ENCODE assay signal across 10 mouse cellular contexts in the genomic region with DNA sequence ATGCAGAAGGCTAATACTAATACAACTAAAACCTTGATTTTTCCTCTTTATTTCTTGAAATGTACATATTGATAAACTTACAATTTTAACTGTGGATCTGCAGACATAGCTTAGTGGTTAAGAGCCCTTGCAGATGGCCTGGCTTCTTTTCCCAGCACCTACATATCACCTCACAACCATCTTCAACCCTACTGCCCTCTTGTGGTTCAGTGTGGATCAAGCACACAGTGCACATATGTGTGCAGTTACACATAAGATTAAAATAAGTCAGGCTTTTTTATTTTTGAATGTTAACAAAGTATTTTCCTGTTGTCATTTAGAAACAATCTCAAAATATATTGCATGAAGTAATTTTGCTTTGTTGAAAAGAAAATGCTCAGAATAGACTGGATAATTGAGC.
DNase-seq lines count a peak whose midpoint lies in the region; ATAC-seq and TF ChIP-seq lines count a peak whose summit lies in the region.
"Had no signal": no experiment of that assay in that cellular context is flagged by ENCODE, and none has a peak within 500 bp of the region (broad histone marks: within the 10 kb centered on the region; RNA-seq: fewer than 3 reads in every experiment).

No protein-coding gene starts in this region.

- peak; percentile 50 for DNase-seq in embryo, embryonic 10 days (ENCODE audit: low spot score)
- DNase-seq in embryo, embryonic 9.5 days (ENCODE audit: extremely low spot score) = no peak
- DNase-seq in spleen, adult 2 months (ENCODE audit: low read depth in 1 of 2, low spot score in 2 of 2) = peak; percentile 7
- DNase-seq in spleen, postnatal 4 days (ENCODE audit: low spot score in 2 of 2) = no peak
- DNase-seq in liver, embryonic 14.5 days (ENCODE audit: low read depth in 3 of 3, low spot score in 3 of 3) = peak; percentile 9 to 22 (median 14)
- peak; percentile 31 to 43 for DNase-seq in thymus, postnatal 36 days
- no peak for DNase-seq in cerebellum, postnatal 4 days (ENCODE audit: low spot score in 2 of 2)

- no peak overlapping the region for H3K9ac ChIP-seq in liver, embryonic 14.5 days (replicated peaks)
- H3K9ac ChIP-seq in midbrain, embryonic 13.5 days (replicated peaks) = no peak overlapping the region
- H3K9ac ChIP-seq: embryonic facial prominence, embryonic 13.5 days; neural tube, embryonic 12.5 days had no signal

- H3K4me2 ChIP-seq in liver, embryonic 14.5 days (ENCODE audit: low read depth) = no peak overlapping the region
- no peak overlapping the region for H3K4me2 ChIP-seq in midbrain, embryonic 13.5 days (replicated peaks)
- H3K4me2 ChIP-seq: embryonic facial prominence, embryonic 13.5 days; neural tube, embryonic 12.5 days had no signal

- peaks cover 1% of the 10 kb centered on the region; the same call in 1 of the 2 replicates for H3K36me3 ChIP-seq in spleen, adult 2 months (ENCODE audit: control insufficient read depth, insufficient read depth, low read length)
- H3K36me3 ChIP-seq in liver, embryonic 14.5 days (replicated peaks; ENCODE audit: control insufficient read depth, insufficient read depth, low read depth) = no peaks in the 10 kb centered on the region
- peaks cover 17% of the 10 kb centered on the region for H3K36me3 ChIP-seq in midbrain, embryonic 13.5 days

- no peak overlapping the region for H3K4me3 ChIP-seq in spleen, adult 2 months (ENCODE audit: extremely low read depth, insufficient read depth, insufficient read length)
- H3K4me3 ChIP-seq in liver, embryonic 14.5 days (ENCODE audit: insufficient read depth in 1 of 2, low read depth in 2 of 2, low read length in 2 of 2) = no peak overlapping the region
- H3K4me3 ChIP-seq in midbrain, embryonic 13.5 days (replicated peaks) = no peak overlapping the region
- H3K4me3 ChIP-seq: embryonic facial prominence, embryonic 13.5 days; neural tube, embryonic 12.5 days had no signal

- ATAC-seq in liver, embryonic 14.5 days (ENCODE audit: insufficient read depth) = no peak
- no peak for ATAC-seq in midbrain, embryonic 13.5 days

- H3K27me3 ChIP-seq in spleen, adult 2 months (ENCODE audit: control insufficient read depth, insufficient read depth, low read length) = no peaks in the 10 kb centered on the region
- no peaks in the 10 kb centered on the region for H3K27me3 ChIP-seq in liver, embryonic 14.5 days (ENCODE audit: control insufficient read depth, insufficient read depth, low read length)
- H3K27me3 ChIP-seq in midbrain, embryonic 13.5 days = no peaks in the 10 kb centered on the region
- H3K27me3 ChIP-seq: embryonic facial prominence, embryonic 13.5 days; neural tube, embryonic 12.5 days had no signal

- TF ChIP-seq POLR2A in spleen, adult 2 months (IDR thresholded peaks at IDR 0.05; ENCODE audit: low read depth, low read length) = no peak

- H3K27ac ChIP-seq in spleen, adult 2 months (ENCODE audit: insufficient read depth, low read length) = no peak overlapping the region
- no peak overlapping the region for H3K27ac ChIP-seq in liver, embryonic 14.5 days
- H3K27ac ChIP-seq in midbrain, embryonic 13.5 days = no peak overlapping the region
- H3K27ac ChIP-seq: embryonic facial prominence, embryonic 13.5 days; neural tube, embryonic 12.5 days had no signal

- H3K4me1 ChIP-seq in spleen, adult 2 months (ENCODE audit: control insufficient read depth, insufficient read depth, insufficient read length) = no peaks in the 10 kb centered on the region
- no peaks in the 10 kb centered on the region for H3K4me1 ChIP-seq in liver, embryonic 14.5 days (replicated peaks; ENCODE audit: control insufficient read depth in 2 of 2, insufficient read depth in 2 of 2, low read length in 1 of 2)
- H3K4me1 ChIP-seq in midbrain, embryonic 13.5 days (replicated peaks) = no peaks in the 10 kb centered on the region
- H3K4me1 ChIP-seq: embryonic facial prominence, embryonic 13.5 days; neural tube, embryonic 12.5 days had no signal

- peak; percentile 16; the same call in 1 of the 2 replicates for TF ChIP-seq CTCF in spleen, adult 2 months (IDR thresholded peaks at IDR 0.05; ENCODE audit: extremely low read depth, insufficient read depth, insufficient read length, insufficient replicate concordance)
- peak; percentile 61 for TF ChIP-seq CTCF in liver, embryonic 14.5 days (IDR thresholded peaks at IDR 0.05; ENCODE audit: low read depth)

- H3K9me3 ChIP-seq in liver, embryonic 14.5 days (ENCODE audit: control insufficient read depth, low read length) = no peaks in the 10 kb centered on the region
- no peaks in the 10 kb centered on the region for H3K9me3 ChIP-seq in midbrain, embryonic 13.5 days
- H3K9me3 ChIP-seq: embryonic facial prominence, embryonic 13.5 days; neural tube, embryonic 12.5 days had no signal

- TF ChIP-seq EP300 in liver, embryonic 14.5 days (IDR thresholded peaks at IDR 0.05; ENCODE audit: low read depth) = no peak

Comparison
In these comparisons a context has a peak if more than half of its experiments do, and no peak if none do; other contexts are left out.
1. DNase-seq: peak in embryo, embryonic 10 days (single experiment), spleen, adult 2 months (2 of 2), liver, embryonic 14.5 days (3 of 3) and thymus, postnatal 36 days (2 of 2); none in embryo, embryonic 9.5 days (single experiment), spleen, postnatal 4 days (0 of 2) and cerebellum, postnatal 4 days (0 of 2).